Mouse (Mus musculus) neural tube, embryonic 15.5 days (tissue): Measurements from ENCODE around the gene Pcp4l1. TPM values are rescaled to one million over a fixed set of nuclear protein-coding genes. Genes with fewer than 3 reads are reported as not detected.
"Not testable (repeated sequence)": the region's sequence is repeated elsewhere in the genome, so short reads cannot be mapped to it uniquely, and the experiment has no call there.

Experiments
- ATAC-seq: fragments of 200-750 bp; cut with Nextera tagmentation; 2 replicates; pipeline ENCODE4 v1.8.0; 2017; ENCODE audit warnings: mild to moderate bottlenecking, moderate TSS enrichment, moderate library complexity; ENCODE audit not compliant: low FRiP score
- H3K27ac ChIP-seq: fragments of 300-500 bp; sonication (generic); replicated peaks from 2 replicates; pipeline ENCODE4 v1.5.1; 2015; ENCODE audit warnings: mild to moderate bottlenecking, inconsistent platforms
- H3K27me3 ChIP-seq: fragments of 300-500 bp; sonication (generic); replicated peaks from 2 replicates; pipeline ENCODE4 v1.6.1; 2015; ENCODE audit warnings: inconsistent platforms
- H3K36me3 ChIP-seq: fragments of 300-500 bp; sonication (generic); 2 replicates; pipeline ENCODE4 v1.6.1; 2015; ENCODE audit warnings: inconsistent platforms
- H3K4me1 ChIP-seq: fragments of 300-500 bp; sonication (generic); 2 replicates; pipeline ENCODE4 v1.6.1; 2015; ENCODE audit warnings: inconsistent platforms
- H3K4me2 ChIP-seq: fragments of 300-500 bp; sonication (generic); 2 replicates; pipeline ENCODE4 v1.6.1; 2015; ENCODE audit warnings: inconsistent platforms, mild to moderate bottlenecking, moderate library complexity
- H3K4me3 ChIP-seq: fragments of 300-500 bp; sonication (generic); replicated peaks from 2 replicates; pipeline ENCODE4 v1.5.1; 2015; ENCODE audit warnings: mild to moderate bottlenecking, inconsistent platforms
- H3K9ac ChIP-seq: fragments of 300-500 bp; sonication (generic); replicated peaks from 2 replicates; pipeline ENCODE4 v1.6.1; 2015; ENCODE audit warnings: mild to moderate bottlenecking, inconsistent platforms
- H3K9me3 ChIP-seq: fragments of 300-500 bp; sonication (generic); replicated peaks from 2 replicates; pipeline ENCODE4 v1.6.1; 2016; ENCODE audit warnings: inconsistent platforms
- WGBS: fragments of 180-500 bp; shearing (Covaris S2); methylation state at CpG from one replicate; pipeline ENCODE4 v1.1.7; 2015; ENCODE audit warnings: mixed read lengths; 5-methylcytosine and 5-hydroxymethylcytosine counted together
- polyA plus RNA-seq: library from polyadenylated mRNA; unstranded; fragments of >200 nt; fragmentation: Nextera tagmentation; extraction: Ambion mirVana; gene quantifications from 2 replicates; pipeline ENCODE4 v1.2.1, GENCODE M21; 2015

Gene Pcp4l1
- polyA plus RNA-seq, 1 experiment from 2014 or later: 34.0 TPM

- Histone ChIP-seq H3K9me3 (no peaks in the 10 kb centered on the region), H3K27me3 (peaks cover 34% of the 10 kb centered on the region), H3K27ac (no peak overlapping the region), H3K4me3 (no peak overlapping the region), H3K4me2 (no peak overlapping the region), H3K4me1 (peaks cover 9% of the 10 kb centered on the region), H3K9ac (no peak overlapping the region), H3K36me3 (no peaks in the 10 kb centered on the region)
- 70% methylated on average over 3 of the region's 3 CpGs for WGBS
- ATAC-seq: no peak
Observed at GRCm38 (mm10) chr1:171156644-171157043, 39.4 kb downstream of the Pcp4l1 start.

GRCm38 (mm10) chr1:171151966-171152365, 44.1 kb downstream of the Pcp4l1 start:
- no peak for ATAC-seq
- Histone ChIP-seq H3K36me3 (no peaks in the 10 kb centered on the region), H3K9me3 (no peaks in the 10 kb centered on the region), H3K27ac (no peak overlapping the region), H3K4me2 (no peak overlapping the region), H3K9ac (no peak overlapping the region), H3K4me3 (no peak overlapping the region), H3K4me1 (peaks cover 20% of the 10 kb centered on the region), H3K27me3 (peaks cover 9% of the 10 kb centered on the region)
- WGBS: 83% methylated on average over 4 of the region's 4 CpGs

GRCm38 (mm10) chr1:171150838-171151391, 45.2 kb downstream of the Pcp4l1 start:
- ATAC-seq: peak; percentile 42
- Histone ChIP-seq H3K4me3 (peak overlapping the region; percentile 63), H3K4me1 (peaks cover 20% of the 10 kb centered on the region), H3K9ac (peak overlapping the region; percentile 79), H3K4me2 (peak overlapping the region; percentile 82), H3K27ac (peak overlapping the region; percentile 87), H3K9me3 (no peaks in the 10 kb centered on the region), H3K27me3 (peaks cover 3% of the 10 kb centered on the region), H3K36me3 (no peaks in the 10 kb centered on the region)
- 4% methylated on average over 18 of the region's 18 CpGs for WGBS

- peaks cover 20% of the 10 kb centered on the region for H3K4me1 ChIP-seq
- no peaks in the 10 kb centered on the region for H3K9me3 ChIP-seq
- under 1% methylated on average over 34 of the region's 34 CpGs for WGBS
- peaks cover 3% of the 10 kb centered on the region; the same call in 1 of the 2 replicates for H3K36me3 ChIP-seq
- H3K4me2 ChIP-seq: peak within 1 kb of the TSS; percentile 82
- ATAC-seq: peak; percentile 98
- H3K9ac ChIP-seq: peak within 1 kb of the TSS; percentile 79
- peak within 1 kb of the TSS; percentile 87 for H3K27ac ChIP-seq
- peak within 1 kb of the TSS; percentile 63 for H3K4me3 ChIP-seq
- H3K27me3 ChIP-seq: no peaks in the 10 kb centered on the region
Observed at GRCm38 (mm10) chr1:171149974-171150760, 45.9 kb downstream of the Pcp4l1 start, which contains the start of the genes Sdhc and Mpz. Sdhc (minus strand) TSS chr1:171150603. Mpz (plus strand) TSS chr1:171150711.

GRCm38 (mm10) chr1:171142981-171143380, 53.1 kb downstream of the Pcp4l1 start:
- H3K36me3 ChIP-seq: peaks cover 51% of the 10 kb centered on the region
- H3K9ac ChIP-seq, H3K9me3 ChIP-seq, H3K4me3 ChIP-seq, H3K27me3 ChIP-seq, ATAC-seq, H3K27ac ChIP-seq, H3K4me2 ChIP-seq, H3K4me1 ChIP-seq: not testable (repeated sequence)
- WGBS: 83% methylated on average over 11 of the region's 11 CpGs

- not testable (repeated sequence) for ATAC-seq
- WGBS: 83% methylated on average over 8 of the region's 8 CpGs
Observed at GRCm38 (mm10) chr1:171137486-171138155, 58.4 kb downstream of the Pcp4l1 start.

GRCm38 (mm10) chr1:171135600-171135999, 60.5 kb downstream of the Pcp4l1 start:
- Histone ChIP-seq H3K27ac (no peak overlapping the region), H3K27me3 (no peaks in the 10 kb centered on the region), H3K9me3 (no peaks in the 10 kb centered on the region), H3K9ac (no peak overlapping the region), H3K4me2 (no peak overlapping the region), H3K4me3 (no peak overlapping the region), H3K36me3 (peaks cover 74% of the 10 kb centered on the region), H3K4me1 (no peaks in the 10 kb centered on the region)
- ATAC-seq: no peak
- 96% methylated on average over 2 of the region's 2 CpGs for WGBS

More at GRCm38 (mm10) chr1:171137486-171138155, 58.4 kb downstream of the Pcp4l1 start:
- not testable (repeated sequence) for H3K27ac ChIP-seq, H3K4me1 ChIP-seq, H3K4me3 ChIP-seq, H3K9ac ChIP-seq, H3K9me3 ChIP-seq, H3K4me2 ChIP-seq, H3K27me3 ChIP-seq
- H3K36me3 ChIP-seq: peaks cover 83% of the 10 kb centered on the region

- Histone ChIP-seq H3K27me3 (no peaks in the 10 kb centered on the region), H3K4me3 (no peak overlapping the region), H3K9ac (no peak overlapping the region), H3K9me3 (no peaks in the 10 kb centered on the region), H3K27ac (no peak overlapping the region), H3K4me1 (no peaks in the 10 kb centered on the region), H3K36me3 (peaks cover 76% of the 10 kb centered on the region), H3K4me2 (no peak overlapping the region)
- no peak for ATAC-seq
- WGBS: 86% methylated on average over 1 of the region's 1 CpGs
Observed at GRCm38 (mm10) chr1:171130971-171131370, 65.1 kb downstream of the Pcp4l1 start.

- peaks cover 59% of the 10 kb centered on the region for H3K36me3 ChIP-seq
- no peaks in the 10 kb centered on the region for H3K27me3 ChIP-seq
- H3K27ac ChIP-seq: no peak overlapping the region
- no peak overlapping the region for H3K4me2 ChIP-seq
- no peaks in the 10 kb centered on the region for H3K4me1 ChIP-seq
- no peak overlapping the region for H3K9ac ChIP-seq
- peak; percentile 47; the same call in 1 of the 2 replicates for ATAC-seq
- no peaks in the 10 kb centered on the region for H3K9me3 ChIP-seq
- WGBS: 62% methylated on average over 7 of the region's 7 CpGs
- H3K4me3 ChIP-seq: no peak overlapping the region
Observed at GRCm38 (mm10) chr1:171129251-171129650, 66.8 kb downstream of the Pcp4l1 start.

GRCm38 (mm10) chr1:171124398-171124797, 71.7 kb downstream of the Pcp4l1 start:
- no peaks in the 10 kb centered on the region for H3K9me3 ChIP-seq
- no peak overlapping the region for H3K4me3 ChIP-seq
- H3K9ac ChIP-seq: no peak overlapping the region
- H3K27me3 ChIP-seq: no peaks in the 10 kb centered on the region
- H3K4me2 ChIP-seq: no peak overlapping the region
- 0 out of 2 replicates have a peak, but pooled peaks cover 3% of the 10 kb centered on the region for H3K4me1 ChIP-seq
- ATAC-seq: no peak
- no peak overlapping the region for H3K27ac ChIP-seq
- peaks cover 22% of the 10 kb centered on the region for H3K36me3 ChIP-seq
- WGBS: 87% methylated on average over 5 of the region's 5 CpGs
